Mouse (Mus musculus) liver, embryonic 15.5 days (tissue): ENCODE results near the gene 1700069L16Rik. TPM values are rescaled to one million over a fixed set of nuclear protein-coding genes. Genes with fewer than 3 reads are reported as not detected.

Source experiments
- ATAC-seq: fragments of 200-750 bp; cut with Nextera tagmentation; 2 replicates; pipeline ENCODE4 v1.8.0; 2017; ENCODE audit warnings: moderate number of reproducible peaks, mild to moderate bottlenecking, moderate library complexity; ENCODE audit not compliant: insufficient read depth
- H3K27ac ChIP-seq: fragments of 300-500 bp; sonication (generic); replicated peaks from 2 replicates; pipeline ENCODE4 v1.5.1; 2015; ENCODE audit warnings: mild to moderate bottlenecking, inconsistent platforms
- H3K27me3 ChIP-seq: fragments of 300-500 bp; sonication (generic); 2 replicates; pipeline ENCODE4 v1.6.1; 2015; ENCODE audit warnings: mild to moderate bottlenecking, inconsistent platforms
- H3K36me3 ChIP-seq: fragments of 300-500 bp; sonication (generic); replicated peaks from 2 replicates; pipeline ENCODE4 v1.6.1; 2015; ENCODE audit warnings: moderate library complexity, mild to moderate bottlenecking, inconsistent platforms
- H3K4me1 ChIP-seq: fragments of 300-500 bp; sonication (generic); replicated peaks from 2 replicates; pipeline ENCODE4 v1.6.1; 2015; ENCODE audit warnings: inconsistent platforms
- H3K4me2 ChIP-seq: fragments of 300-500 bp; sonication (generic); 2 replicates; pipeline ENCODE4 v1.6.1; 2015; ENCODE audit warnings: moderate library complexity, mild to moderate bottlenecking, inconsistent platforms
- H3K4me3 ChIP-seq: fragments of 300-500 bp; sonication (generic); replicated peaks from 2 replicates; pipeline ENCODE4 v1.5.1; 2015; ENCODE audit warnings: mild to moderate bottlenecking, inconsistent platforms
- H3K9ac ChIP-seq: fragments of 300-500 bp; sonication (generic); 2 replicates; pipeline ENCODE4 v1.6.1; 2015; ENCODE audit warnings: moderate library complexity, mild to moderate bottlenecking, inconsistent platforms
- H3K9me3 ChIP-seq: fragments of 300-500 bp; sonication (generic); replicated peaks from 2 replicates; pipeline ENCODE4 v1.6.1; 2016; ENCODE audit warnings: inconsistent platforms
- WGBS: fragments of 180-500 bp; shearing (Covaris S2); methylation state at CpG from one replicate; pipeline ENCODE4 v1.1.7; 2015; ENCODE audit warnings: mixed read lengths; ENCODE audit not compliant: insufficient replicate concordance; 5-methylcytosine and 5-hydroxymethylcytosine counted together
- polyA plus RNA-seq: library from polyadenylated mRNA; unstranded; fragments of >200 nt; fragmentation: Nextera tagmentation; extraction: Ambion mirVana; gene quantifications from 2 replicates; pipeline ENCODE4 v1.2.1, GENCODE M21; 2015

Gene 1700069L16Rik
- polyA plus RNA-seq, 1 experiment from 2014 or later = not detected

GRCm38 (mm10) chr5:113716581-113717388, 7.8 kb downstream of the 1700069L16Rik start:
- Histone ChIP-seq H3K27ac (no peak overlapping the region), H3K4me3 (no peak overlapping the region), H3K4me2 (no peak overlapping the region), H3K36me3 (no peaks in the 10 kb centered on the region), H3K27me3 (no peaks in the 10 kb centered on the region), H3K9me3 (no peaks in the 10 kb centered on the region), H3K4me1 (no peaks in the 10 kb centered on the region), H3K9ac (no peak overlapping the region)
- 6% methylated on average over 12 of the region's 12 CpGs for WGBS
- ATAC-seq = no peak

GRCm38 (mm10) chr5:113712861-113713260, 11.7 kb downstream of the 1700069L16Rik start:
- H3K27ac ChIP-seq = no peak overlapping the region
- no peaks in the 10 kb centered on the region for H3K9me3 ChIP-seq
- WGBS = 62% methylated on average over 2 of the region's 2 CpGs
- no peaks in the 10 kb centered on the region for H3K4me1 ChIP-seq
- H3K4me3 ChIP-seq = no peak overlapping the region
- H3K27me3 ChIP-seq = no peaks in the 10 kb centered on the region
- no peak for ATAC-seq
- H3K4me2 ChIP-seq = no peak overlapping the region
- no peak overlapping the region for H3K9ac ChIP-seq
- no peaks in the 10 kb centered on the region for H3K36me3 ChIP-seq

- ATAC-seq = no peak
- H3K4me2 ChIP-seq = no peak overlapping the region
- no peaks in the 10 kb centered on the region for H3K36me3 ChIP-seq
- H3K27me3 ChIP-seq = peaks cover 10% of the 10 kb centered on the region
- no peaks in the 10 kb centered on the region for H3K4me1 ChIP-seq
- WGBS = 46% methylated on average over 21 of the region's 21 CpGs
- no peak overlapping the region for H3K27ac ChIP-seq
- H3K9ac ChIP-seq = no peak overlapping the region
- H3K9me3 ChIP-seq = no peaks in the 10 kb centered on the region
- H3K4me3 ChIP-seq = no peak overlapping the region
Observed at GRCm38 (mm10) chr5:113703803-113704585, 20.6 kb downstream of the 1700069L16Rik start.

GRCm38 (mm10) chr5:113700388-113701023, 24.1 kb downstream of the 1700069L16Rik start:
- H3K4me3 ChIP-seq = no peak overlapping the region
- 58% methylated on average over 19 of the region's 19 CpGs for WGBS
- H3K27me3 ChIP-seq = peaks cover 10% of the 10 kb centered on the region
- H3K9me3 ChIP-seq = no peaks in the 10 kb centered on the region
- H3K4me2 ChIP-seq = no peak overlapping the region
- no peak overlapping the region for H3K27ac ChIP-seq
- no peak overlapping the region for H3K9ac ChIP-seq
- no peaks in the 10 kb centered on the region for H3K36me3 ChIP-seq
- no peak for ATAC-seq
- no peaks in the 10 kb centered on the region for H3K4me1 ChIP-seq

GRCm38 (mm10) chr5:113694415-113694814, 30.2 kb downstream of the 1700069L16Rik start:
- H3K9ac ChIP-seq = no peak overlapping the region
- H3K27ac ChIP-seq = no peak overlapping the region
- WGBS = 38% methylated on average over 5 of the region's 5 CpGs
- no peaks in the 10 kb centered on the region for H3K4me1 ChIP-seq
- H3K27me3 ChIP-seq = no peaks in the 10 kb centered on the region
- ATAC-seq = no peak
- no peak overlapping the region for H3K4me3 ChIP-seq
- H3K36me3 ChIP-seq = no peaks in the 10 kb centered on the region
- no peak overlapping the region for H3K4me2 ChIP-seq
- H3K9me3 ChIP-seq = no peaks in the 10 kb centered on the region

GRCm38 (mm10) chr5:113694000-113694399, 30.6 kb downstream of the 1700069L16Rik start:
- Histone ChIP-seq H3K27me3 (no peaks in the 10 kb centered on the region), H3K36me3 (no peaks in the 10 kb centered on the region), H3K9ac (no peak overlapping the region), H3K4me3 (no peak overlapping the region), H3K4me1 (no peaks in the 10 kb centered on the region), H3K4me2 (no peak overlapping the region), H3K9me3 (no peaks in the 10 kb centered on the region), H3K27ac (no peak overlapping the region)
- ATAC-seq = no peak
- WGBS = 50% methylated on average over 4 of the region's 4 CpGs

- 66% methylated on average over 8 of the region's 8 CpGs for WGBS
- no peaks in the 10 kb centered on the region for H3K9me3 ChIP-seq
- ATAC-seq = no peak
Observed at GRCm38 (mm10) chr5:113693196-113693755, 31.3 kb downstream of the 1700069L16Rik start.

GRCm38 (mm10) chr5:113690866-113691265, 33.7 kb downstream of the 1700069L16Rik start:
- no peaks in the 10 kb centered on the region for H3K36me3 ChIP-seq
- H3K4me2 ChIP-seq = no peak overlapping the region
- H3K27ac ChIP-seq = no peak overlapping the region
- H3K9ac ChIP-seq = no peak overlapping the region
- 56% methylated on average over 2 of the region's 2 CpGs for WGBS
- no peak for ATAC-seq
- H3K9me3 ChIP-seq = no peaks in the 10 kb centered on the region
- H3K27me3 ChIP-seq = no peaks in the 10 kb centered on the region
- H3K4me3 ChIP-seq = no peak overlapping the region
- H3K4me1 ChIP-seq = no peaks in the 10 kb centered on the region

More at GRCm38 (mm10) chr5:113693196-113693755, 31.3 kb downstream of the 1700069L16Rik start:
- H3K4me3 ChIP-seq = no peak overlapping the region
- no peaks in the 10 kb centered on the region for H3K4me1 ChIP-seq
- no peak overlapping the region for H3K27ac ChIP-seq
- no peaks in the 10 kb centered on the region for H3K36me3 ChIP-seq
- no peaks in the 10 kb centered on the region for H3K27me3 ChIP-seq
- no peak overlapping the region for H3K4me2 ChIP-seq
- no peak overlapping the region for H3K9ac ChIP-seq

GRCm38 (mm10) chr5:113690069-113690548, 34.5 kb downstream of the 1700069L16Rik start:
- no peak overlapping the region for H3K27ac ChIP-seq
- WGBS = 71% methylated on average over 15 of the region's 15 CpGs
- no peaks in the 10 kb centered on the region for H3K36me3 ChIP-seq
- no peaks in the 10 kb centered on the region for H3K4me1 ChIP-seq
- H3K4me2 ChIP-seq = no peak overlapping the region
- no peaks in the 10 kb centered on the region for H3K27me3 ChIP-seq
- no peak for ATAC-seq
- no peak overlapping the region for H3K4me3 ChIP-seq
- H3K9ac ChIP-seq = no peak overlapping the region
- no peaks in the 10 kb centered on the region for H3K9me3 ChIP-seq

- 65% methylated on average over 5 of the region's 5 CpGs for WGBS
- H3K27me3 ChIP-seq = no peaks in the 10 kb centered on the region
- ATAC-seq = no peak
- H3K4me3 ChIP-seq = no peak overlapping the region
- H3K36me3 ChIP-seq = no peaks in the 10 kb centered on the region
- no peaks in the 10 kb centered on the region for H3K4me1 ChIP-seq
- H3K9ac ChIP-seq = no peak overlapping the region
- no peak overlapping the region for H3K4me2 ChIP-seq
- no peak overlapping the region for H3K27ac ChIP-seq
- H3K9me3 ChIP-seq = no peaks in the 10 kb centered on the region
Observed at GRCm38 (mm10) chr5:113687514-113687913, 37.1 kb downstream of the 1700069L16Rik start.

GRCm38 (mm10) chr5:113685471-113685870, 39.1 kb downstream of the 1700069L16Rik start:
- WGBS = 55% methylated on average over 5 of the region's 5 CpGs
- Histone ChIP-seq H3K4me1 (no peaks in the 10 kb centered on the region), H3K9ac (no peak overlapping the region), H3K36me3 (no peaks in the 10 kb centered on the region), H3K4me2 (no peak overlapping the region), H3K27me3 (no peaks in the 10 kb centered on the region), H3K27ac (no peak overlapping the region), H3K4me3 (no peak overlapping the region), H3K9me3 (no peaks in the 10 kb centered on the region)
- no peak for ATAC-seq
